Mouse (Mus musculus): ENCODE data around the gene Mfsd5.

DNA sequence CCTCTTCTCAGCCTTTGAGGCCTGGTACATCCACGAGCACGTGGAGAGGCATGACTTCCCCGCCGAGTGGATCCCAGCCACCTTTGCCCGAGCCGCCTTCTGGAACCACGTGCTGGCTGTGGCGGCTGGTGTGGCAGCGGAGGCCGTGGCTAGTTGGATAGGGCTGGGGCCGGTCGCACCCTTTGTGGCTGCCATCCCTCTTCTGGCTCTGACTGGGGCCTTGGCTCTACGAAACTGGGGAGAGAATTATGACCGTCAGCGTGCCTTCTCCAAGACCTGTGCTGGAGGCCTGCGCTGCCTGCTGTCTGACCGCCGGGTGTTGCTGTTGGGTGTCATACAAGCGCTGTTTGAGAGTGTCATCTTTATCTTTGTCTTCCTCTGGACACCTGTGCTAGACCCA lies 1.4 kb downstream of the Mfsd5 start:
- TF ChIP-seq CTCF (IDR thresholded peaks at IDR 0.05) (no peak), EP300 (IDR thresholded peaks at IDR 0.05) (no peak)
